Mouse (Mus musculus) liver (tissue): ENCODE data around the gene Sox13.

ENCODE experiments used
- DNase-seq: peaks from one replicate; pipeline ENCODE4 v3.0.0-alpha.2; 2020; ENCODE audit warnings: mixed read lengths

Gene Sox13

DNA sequence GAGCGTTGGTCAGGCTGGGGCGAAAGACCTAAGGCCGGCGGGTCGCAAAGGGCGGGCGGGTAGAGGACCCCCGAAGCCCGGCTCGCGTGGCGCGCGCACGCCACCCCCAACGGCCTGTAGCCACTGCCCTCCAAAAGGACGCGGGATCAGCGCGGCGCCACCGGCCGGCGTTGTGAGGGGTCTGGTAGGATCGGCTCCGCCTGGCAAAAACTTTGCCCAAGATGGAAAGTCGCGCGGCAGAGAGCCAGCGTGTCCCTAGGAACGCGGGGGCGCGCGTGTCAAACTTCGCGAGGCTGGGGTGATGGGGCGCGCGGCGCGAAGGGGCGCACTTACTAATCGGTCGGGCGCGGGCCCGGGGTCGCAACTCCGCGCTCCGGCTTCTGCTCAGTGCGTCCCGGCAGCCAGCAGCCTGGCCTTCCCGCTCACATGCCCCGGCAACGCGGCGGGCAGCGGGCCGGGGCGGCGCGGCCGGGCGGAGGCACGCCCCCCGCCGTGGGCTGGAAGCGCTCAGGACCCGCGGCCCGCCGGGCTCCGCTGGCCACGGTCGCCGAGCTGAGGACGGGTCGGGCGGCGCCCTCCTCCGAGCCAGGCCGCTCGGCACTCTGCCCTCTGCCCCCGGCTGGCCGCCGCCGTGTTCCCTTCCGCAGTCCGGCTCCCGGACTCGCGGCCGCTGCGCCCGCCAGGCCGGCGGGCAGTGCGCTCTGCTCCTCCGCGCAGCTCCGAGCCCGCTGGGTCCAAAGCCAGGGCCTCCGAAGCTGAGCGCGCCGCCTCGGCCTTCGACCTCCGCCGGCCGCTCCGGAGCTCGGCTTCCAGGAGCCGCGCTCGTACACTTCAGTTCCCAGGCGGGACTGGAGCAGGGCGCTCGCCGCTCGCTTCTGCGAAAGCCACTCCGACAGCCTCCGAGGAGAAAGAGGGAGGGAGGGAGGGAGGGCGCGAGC is at the start of gene Sox13:
TSS of gene Sox13 (minus strand) at position 835 of the 938 bp plus-strand sequence.
- peak; percentile 66 for DNase-seq

DNA sequence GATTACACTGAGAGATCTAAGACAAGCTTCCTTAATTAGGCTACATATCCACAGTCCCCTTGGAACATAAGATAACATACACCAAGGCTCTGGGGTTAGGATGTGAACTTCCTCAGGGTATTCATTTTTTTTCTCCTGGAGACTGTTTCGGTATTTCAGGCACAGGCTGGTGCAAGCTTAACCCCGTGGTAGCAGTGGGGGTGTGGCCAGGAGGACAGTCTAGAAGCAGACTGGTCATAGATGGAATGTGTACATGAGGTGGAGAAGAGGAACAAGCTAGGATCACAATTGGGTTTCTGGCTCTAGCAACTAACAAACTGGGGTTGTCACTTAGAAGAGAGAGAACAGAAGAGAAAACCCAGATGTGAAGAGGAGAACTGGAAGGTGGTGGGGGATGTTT is 47.4 kb upstream of the Sox13 start:
- DNase-seq: no peak

DNA sequence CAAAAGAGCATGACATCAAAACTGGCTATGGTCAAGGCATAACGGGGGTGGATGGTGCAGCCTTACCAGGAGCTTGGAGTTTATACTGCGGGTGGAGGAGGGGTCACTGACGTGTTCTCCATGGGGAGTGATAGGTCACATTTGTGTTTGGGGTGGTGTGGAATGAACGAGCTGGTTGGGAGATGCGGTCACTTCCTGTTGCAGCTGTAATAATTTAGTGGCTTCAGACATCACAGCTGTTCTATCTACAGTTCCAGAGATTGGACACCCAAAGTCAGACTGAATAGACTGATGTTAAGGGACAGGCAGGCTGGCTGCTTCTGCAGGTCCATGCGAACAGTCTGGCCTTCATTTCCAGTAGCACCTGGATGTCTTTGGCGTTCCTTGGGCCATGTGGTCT is 46.9 kb upstream of the Sox13 start:
- DNase-seq: no peak

DNA sequence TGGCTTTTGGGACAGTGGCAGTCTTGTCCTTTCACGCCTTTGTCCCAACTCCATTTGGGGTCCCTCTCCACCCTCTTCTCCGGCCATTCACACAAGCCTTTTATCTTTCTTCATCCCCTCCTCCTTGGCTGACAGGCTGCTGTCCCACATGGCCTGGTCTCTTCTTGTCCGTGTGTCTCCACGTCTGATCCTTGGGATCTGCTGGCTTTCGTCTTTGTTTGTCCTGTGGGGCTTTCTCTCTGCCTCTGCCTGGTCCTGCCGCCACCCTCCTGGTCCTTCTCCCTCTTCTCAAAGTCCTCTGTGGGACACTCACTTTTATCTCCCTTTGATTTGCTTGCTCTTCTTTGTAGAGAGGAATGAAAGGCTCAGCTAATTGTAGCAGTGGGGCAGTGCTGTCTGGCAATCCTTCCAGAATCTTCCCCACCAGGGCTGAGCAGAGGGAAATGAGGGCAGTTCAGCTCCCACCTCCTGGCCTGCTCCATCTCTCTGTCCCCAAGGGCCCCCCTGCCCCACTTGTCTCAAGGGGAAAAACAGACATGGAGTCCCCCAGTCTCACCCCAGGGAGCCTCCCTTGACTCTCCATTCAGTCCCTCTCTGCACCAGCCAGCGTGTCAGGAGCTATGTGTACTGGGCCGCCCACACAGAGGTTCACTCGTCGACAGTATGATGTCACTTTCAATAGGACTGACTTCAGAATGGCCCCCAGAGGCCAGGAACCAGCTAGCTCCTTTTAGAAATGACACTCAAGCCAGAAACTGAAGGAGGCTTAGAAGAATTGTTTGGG is 46.3 kb upstream of the Sox13 start:
- no peak for DNase-seq

DNA sequence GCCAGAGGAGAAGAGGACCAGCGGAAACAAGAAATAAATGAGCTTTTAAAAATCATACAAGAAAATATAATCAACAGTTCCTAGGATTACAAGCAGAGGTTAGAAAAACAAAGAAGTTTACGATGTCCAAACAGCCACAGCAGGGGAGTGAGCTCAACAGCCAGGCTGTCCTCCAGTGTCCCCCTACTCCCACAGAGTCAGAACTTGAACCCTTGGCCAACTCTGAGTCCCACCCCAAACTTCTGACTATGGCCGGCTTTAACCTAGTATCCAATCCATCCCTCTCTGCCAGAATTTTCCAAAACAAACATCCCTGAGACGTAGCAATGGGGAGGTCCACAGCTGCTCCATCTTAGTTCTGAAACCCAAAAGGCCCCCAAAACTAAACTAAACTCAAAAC is 45.0 kb upstream of the Sox13 start:
- DNase-seq: no peak

DNA sequence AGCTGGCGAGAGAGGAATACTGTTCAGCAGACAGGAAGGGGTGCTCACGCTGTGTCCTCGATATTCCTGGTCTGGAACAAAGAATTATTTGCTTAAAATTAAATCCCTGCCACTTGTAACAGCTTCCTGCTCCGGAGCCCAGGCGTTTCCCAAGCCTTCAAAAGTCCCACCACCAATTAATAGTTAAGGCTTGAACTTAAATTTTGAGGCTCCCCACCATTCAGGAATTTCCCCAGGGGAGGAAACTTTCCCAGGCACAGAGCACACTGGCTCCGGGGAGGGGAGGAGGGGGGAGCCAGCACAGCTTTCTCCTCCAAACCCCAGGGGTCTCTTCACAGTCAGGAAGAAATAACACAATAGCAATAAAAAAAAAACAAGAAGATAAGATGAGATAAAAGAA is 44.6 kb upstream of the Sox13 start:
- DNase-seq: no peak

DNA sequence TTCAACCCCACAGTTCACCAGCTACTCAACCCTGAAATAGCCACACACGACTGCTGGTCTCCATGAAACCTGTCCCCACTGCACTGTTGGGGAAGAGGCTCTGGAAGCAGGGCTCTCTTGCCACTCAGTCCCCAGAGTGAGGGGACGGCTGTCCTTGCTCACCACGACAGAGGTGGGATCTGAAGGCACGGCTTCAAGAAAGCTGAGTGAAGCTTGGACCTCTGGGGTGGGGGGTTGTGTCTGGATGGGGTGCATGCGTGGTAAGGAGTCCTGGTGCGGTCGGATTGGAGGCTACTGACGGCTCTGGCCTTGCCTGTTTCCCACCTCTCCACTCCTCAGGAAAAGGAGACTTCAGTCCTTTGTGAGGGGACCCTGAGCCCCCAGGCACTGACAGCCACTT is 43.7 kb upstream of the Sox13 start:
- DNase-seq: no peak

DNA sequence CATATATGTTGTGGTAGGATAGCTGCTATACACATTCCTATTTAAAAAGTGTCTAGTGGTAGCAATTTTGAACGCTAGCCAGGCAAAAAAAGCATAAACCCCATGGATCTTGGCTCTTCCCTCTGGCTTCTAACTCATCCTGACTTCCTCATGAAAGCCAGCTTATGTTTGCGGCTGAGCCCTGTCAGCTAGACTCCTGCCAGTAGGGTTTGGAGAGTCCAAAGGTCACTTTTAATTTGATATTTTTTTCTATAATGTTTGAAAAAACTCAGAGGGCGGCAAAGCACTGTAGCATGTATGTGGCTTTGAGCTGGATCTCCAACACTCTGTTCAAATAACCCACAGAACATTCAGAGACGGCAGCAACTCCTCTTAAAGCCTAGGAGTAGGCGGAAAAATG is 39.0 kb upstream of the Sox13 start:
- no peak for DNase-seq

DNA sequence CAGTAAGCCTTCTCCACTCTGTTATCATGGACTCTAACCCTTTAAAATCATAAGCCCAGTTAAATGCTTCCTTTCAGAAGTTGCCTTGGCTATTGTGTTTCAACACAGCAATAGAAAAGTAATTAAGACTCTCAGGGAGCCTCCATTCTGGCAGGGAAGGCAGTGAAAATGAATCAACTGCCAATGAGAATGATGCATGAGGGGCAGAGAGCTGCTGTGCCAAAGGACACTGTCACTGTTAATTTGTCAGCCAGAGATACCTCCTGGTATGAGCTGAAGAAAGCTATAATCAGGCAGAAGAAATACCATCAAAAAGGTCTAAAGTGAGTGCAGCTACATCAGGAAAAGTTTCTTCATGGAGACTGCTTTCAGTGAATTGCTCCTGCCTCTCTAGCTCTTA is 36.8 kb upstream of the Sox13 start:
- DNase-seq: no peak

DNA sequence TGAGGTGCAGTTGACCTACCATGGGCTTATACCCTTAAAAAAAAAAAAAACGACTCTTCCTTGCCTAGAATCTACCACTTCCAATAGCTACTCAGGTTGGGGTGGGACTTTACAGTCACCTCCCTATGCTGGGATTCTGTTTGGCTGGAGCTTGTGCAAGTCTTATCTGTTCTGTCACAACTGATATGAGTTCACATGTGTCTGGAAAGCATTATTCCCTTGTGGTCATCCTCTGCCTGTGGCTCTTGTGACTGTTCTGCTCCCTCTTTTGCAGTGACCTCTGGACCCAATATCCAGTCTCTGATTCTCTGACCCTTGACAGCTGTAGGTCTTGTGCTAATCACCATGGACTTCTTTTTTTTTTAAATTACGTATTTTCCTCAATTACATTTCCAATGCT is 31.9 kb upstream of the Sox13 start:
- no peak for DNase-seq

DNA sequence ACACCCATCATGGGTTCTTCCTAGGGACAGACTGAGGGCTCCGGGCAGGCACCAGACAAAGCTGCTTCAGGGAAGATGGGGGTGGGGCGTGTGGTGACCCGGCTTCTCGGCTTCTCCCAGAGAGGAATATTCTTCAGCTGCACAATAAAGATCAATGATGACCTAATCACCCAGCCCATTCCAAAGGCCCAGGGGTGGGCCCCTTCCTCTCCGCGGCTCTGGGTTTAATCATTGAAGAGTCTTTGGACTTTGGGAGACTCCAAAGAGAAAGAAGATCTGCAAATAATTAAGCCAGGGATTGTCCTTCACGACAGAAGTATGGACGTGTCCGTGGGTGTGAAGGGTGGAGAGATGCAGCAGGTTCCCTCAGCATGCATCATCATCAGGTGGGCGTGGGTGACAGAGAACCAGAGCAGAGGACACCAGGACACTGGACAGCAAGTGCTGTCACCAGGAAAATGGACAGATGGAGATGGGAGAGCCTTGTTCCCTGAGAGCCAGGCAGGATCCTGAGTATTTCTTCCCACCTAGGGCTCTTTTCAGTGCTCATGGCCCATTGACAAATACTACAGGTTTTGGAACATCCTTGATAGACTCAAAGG is 28.5 kb upstream of the Sox13 start:
- peak; percentile 18 for DNase-seq

DNA sequence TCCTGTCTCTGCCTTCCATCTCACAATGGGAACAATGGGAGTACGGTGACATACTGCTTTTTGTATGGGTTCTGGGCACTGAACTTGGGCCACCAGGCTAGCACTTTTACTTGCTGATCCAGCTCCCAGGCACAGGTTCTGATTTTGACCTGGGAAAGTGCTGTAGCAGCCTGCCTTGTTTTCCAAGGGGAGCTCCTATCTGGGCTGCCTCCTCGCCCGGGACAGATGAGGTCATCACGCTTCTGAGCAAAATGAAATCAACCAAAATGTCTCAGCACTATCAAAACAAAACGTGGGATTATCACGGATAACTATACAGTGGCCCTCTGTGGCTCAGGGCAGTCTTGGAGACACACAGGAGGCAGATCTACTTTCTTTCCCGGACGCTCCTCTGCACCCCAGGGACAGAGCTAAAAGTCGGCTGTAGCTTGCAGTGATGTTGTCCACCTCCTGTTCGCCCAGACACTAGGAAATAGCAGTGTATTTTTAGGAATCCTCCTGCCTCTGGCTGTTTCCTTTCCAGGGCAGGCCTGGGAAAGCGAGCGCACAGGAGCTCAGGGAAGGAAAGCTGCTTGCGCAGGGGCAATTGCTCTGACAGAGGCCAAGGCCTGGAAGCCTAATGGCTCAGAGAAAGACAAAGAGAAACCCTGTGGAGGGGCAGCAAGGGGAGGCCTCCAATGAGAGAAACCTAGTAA is 27.8 kb upstream of the Sox13 start:
- DNase-seq: no peak

DNA sequence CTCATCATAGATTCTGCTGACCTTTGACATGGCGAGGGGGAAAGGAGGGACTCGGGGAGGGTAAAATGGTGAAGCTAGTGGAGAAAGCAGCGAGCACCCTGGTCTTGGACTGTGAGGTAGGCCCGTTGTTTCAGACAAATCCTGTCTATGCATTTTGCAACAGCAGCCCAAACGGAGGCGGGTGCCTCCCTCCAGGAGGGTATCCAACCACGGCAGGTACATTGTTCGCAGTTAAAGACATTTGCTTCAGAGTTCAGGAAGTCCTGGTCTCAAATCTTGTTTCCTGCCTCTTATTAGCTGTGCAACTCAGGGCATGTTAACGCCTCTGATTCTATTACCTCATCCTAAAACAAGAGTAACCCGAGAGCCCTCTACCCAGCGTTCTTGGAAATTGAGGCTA is 26.8 kb upstream of the Sox13 start:
- DNase-seq: no peak

DNA sequence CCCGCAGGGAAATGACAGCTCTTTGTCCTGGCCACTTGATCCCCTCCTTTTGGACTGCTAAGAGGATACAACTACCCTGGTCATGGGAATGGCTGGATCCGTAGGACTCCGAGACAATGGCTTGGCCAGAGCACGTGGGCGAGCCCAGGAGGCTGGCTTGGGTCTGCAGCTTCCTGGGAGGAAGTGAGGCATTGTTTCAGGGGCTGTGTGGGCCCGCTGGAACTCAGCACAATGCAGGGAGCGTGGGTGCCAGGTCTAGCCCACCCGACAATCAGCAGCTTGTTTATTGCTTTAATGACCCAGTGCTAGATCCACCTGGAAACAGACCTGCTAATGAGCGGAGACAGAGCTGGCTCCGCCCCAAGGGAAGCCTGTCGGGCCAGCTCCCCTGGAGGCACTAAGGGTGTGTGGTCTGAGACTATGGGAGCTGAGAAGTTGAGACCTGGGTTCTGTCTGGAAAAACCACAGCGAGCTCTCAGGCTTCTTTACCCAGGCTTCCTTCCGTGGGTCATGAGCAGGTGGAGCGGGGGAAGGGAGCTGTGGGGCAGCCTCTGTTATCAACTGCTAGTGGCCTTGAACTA is 24.3 kb upstream of the Sox13 start:
- DNase-seq: no peak

DNA sequence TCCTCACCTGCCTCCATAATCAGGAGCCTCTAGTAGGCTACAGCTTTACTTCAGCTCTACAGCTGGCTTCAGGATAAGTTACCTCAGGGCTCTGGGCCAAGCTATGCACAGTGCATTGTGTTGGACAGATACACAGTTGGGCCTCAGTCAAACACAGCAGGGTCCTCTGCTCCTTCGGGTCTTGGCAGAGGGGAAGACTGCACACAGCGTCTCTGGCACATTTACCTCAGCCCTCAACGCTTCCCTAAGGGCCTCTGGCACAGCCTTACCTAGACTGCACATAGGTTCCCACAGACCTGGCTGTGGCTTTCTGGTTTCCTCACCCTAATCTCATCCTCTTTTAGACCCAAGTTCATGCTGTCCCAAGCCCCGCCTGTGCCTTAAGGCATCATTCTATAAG is 22.1 kb upstream of the Sox13 start:
- DNase-seq: no peak

DNA sequence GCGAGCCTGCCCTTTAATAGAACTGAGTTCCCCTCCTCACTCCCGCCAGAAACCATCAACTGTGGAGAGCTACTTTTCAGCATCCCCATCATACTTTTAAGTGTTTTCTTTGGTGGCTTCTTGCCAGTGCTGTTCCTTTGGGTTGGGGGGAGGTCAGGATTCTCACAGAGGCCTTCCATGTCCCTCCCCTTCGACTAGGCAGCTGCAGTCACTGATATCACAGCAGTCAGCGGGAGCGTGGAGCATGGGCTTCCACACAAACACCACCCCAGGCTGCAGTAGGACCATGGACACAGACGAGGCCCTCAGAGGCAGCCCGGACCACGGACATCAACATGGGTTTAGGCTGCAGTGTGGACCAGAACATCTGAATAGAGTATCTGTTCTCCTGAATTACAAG is 20.1 kb upstream of the Sox13 start:
- DNase-seq: no peak

DNA sequence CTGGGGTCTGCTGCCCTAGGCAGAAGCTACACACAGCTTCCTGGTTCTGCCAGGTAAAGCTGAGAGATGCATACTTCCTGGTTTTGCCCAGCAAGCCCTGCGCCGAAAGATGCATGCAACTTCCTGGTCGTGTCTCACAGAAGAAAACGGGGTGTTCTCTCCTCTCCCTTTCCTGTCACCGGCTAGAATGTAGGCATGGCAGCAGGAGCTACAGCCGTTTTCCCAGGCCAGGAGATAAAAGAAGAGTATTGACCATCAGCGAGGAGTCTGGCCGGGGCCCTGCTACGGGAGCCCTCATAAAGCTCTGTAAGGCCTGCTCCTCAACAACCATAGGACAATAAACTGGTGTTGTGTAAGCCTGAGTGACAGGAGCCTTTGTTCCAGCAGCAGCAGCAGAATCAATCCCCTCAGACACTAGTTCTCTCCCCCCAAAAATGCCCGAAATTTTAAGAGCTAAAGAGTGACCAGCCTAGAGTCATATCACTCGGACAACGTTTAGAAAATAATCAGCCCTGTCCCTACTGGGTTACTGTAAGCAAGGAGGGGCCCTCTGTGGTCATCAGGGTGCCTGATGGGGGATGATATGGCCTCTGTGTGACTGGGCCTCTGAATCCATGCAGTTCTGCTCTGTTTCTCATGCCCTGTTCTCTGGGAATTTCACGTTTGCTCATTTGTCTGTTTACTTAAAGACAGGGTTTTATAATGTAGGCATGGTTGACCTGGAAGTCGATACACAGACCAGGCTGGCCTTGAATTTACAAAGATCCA is 13.9 kb upstream of the Sox13 start:
- no peak for DNase-seq

DNA sequence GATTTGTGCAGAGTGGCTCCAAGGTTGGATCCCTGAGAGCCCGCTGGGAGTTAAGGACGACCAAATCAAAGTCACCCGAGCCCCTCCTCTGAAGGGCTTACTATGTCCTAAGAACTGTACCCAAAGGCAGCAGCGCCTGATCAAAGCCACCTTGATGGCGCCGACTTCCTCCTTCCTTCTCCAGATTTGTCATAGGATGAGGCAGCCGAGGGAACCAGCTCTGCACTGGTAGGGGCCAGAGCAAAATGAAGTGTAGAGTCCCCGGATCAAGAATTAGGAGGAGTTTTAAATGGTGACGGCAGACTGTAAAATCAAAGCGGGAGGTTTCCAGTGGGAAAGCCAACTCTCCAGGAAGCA is 10.6 kb upstream of the Sox13 start:
- DNase-seq: no peak

DNA sequence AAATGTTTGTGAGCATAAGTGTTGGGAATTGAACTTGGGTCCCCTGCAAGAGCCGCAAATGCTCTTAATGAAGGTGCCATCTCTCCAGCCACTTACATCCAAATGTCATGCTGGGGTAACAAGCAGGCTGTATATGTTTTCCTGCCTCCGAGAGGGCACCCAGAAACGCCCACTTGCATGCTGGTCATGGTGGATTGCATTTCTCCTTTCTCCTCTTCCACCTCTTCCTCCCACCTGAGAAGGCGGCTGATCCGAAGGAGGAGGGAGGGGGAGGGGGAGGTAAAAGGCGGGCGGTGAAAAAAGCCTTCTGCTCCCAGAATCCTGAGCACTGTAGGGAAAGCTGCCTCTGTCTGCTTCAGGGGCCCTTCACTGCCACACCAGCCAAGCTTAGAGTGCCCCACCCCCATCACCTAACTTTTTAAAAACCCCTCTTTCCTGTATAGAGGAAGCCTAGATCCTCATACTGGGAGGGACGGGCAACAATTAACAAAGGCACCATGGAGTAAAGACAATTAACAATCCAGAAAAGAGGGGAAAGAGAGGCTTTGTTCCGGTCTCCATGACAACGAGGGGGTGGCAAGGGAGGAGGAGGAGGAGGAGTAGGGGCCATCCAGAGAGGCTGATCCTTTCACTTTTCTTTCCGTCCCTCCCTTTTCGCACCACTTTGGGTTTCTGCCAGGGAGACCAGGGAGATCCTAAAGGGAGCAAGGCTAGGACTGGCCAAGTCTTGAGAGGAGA is 10.0 kb upstream of the Sox13 start:
- DNase-seq: no peak

DNA sequence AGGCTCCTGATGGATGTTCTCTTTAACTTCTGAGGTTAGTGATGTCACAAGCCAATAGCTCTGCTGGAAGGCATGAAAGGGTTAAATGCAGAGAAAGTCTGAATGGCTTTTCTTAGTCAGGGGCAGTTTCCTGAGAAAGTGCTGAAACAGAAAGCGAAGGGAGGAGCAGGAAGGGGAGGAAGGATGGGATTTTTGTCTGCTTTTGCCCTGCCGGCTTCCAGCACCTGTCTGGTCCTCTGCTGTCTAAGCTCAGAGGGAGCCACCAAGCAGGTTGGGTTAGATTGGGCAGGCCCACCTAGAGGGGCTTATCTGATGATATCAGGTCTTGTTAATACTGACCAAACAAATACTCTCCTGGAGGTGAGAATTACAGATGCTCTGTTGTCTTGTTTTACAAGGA is 8.4 kb upstream of the Sox13 start:
- DNase-seq: no peak

DNA sequence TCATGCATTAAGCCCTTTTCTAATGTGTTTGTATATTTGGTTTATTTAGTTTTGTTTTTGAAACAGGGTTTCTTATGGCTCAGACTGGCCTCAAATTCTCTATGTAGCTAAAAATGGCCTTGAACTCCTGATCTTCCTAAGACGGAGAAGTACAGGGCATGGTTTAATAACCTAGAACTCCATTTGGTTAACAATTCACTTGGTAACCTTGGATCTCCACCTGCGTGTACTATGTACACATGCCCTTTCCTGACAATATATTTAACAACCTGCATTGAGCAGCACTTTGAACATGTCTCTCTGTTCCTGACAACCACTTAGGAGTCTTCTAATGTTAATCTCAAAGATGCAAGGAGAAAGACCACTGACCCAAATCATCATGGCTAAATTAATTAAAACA is 7.0 kb upstream of the Sox13 start:
- no peak for DNase-seq
